Mouse (Mus musculus) ZHBTc4 (cell line): ENCODE data around the gene Agl.

ENCODE experiments used
- DNase-seq: peaks from one replicate; pipeline ENCODE4 v3.0.0-alpha.2; 2011; ENCODE audit warnings: low read depth, low spot score

The Agl gene

DNA sequence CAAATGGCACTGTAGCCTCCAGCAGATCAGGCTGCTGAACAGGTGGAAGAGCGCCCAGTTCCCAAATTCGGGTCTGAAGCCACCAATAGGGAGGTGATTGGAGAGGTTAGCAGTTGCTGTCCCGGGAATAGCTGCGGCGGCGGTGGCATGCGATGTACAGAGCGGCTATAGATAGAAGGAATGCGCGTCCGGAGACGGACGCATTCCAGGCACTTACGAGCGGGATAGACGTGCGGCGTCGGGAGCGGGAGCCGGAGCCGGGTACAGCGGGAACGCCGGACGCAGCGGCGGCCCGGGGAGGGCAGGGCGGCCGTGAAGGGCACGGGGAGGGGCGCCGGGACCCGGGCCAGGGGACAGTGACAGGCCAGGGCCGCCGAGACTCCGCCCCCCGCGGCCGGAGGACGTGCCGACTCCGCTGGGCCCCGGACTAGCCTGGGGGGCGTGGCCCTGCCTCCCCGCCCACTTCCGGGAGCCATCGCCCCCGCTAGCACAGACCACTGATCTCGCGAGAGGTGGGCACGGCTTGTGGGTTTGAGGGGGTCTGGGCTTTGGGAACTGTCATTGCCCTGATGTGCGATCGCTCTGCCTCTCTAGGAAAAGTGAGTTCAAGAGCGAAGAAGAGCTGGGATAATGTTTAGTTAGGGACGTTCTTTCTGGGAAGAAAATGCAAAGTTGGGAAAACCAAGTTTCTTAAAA is at the start of gene Agl:
Agl (minus strand) TSS at position 356 of the 696 bp plus-strand sequence.
- DNase-seq: peak; percentile 98

- no peak for DNase-seq
These were observed 49.6 kb upstream of the Agl start for GRCm38 (mm10) chr3:116857611-116858010.

- DNase-seq: no peak
These were observed 44.5 kb upstream of the Agl start for GRCm38 (mm10) chr3:116852421-116852820.

- DNase-seq: no peak
These were observed 42.4 kb upstream of the Agl start for GRCm38 (mm10) chr3:116850376-116850775.

DNA sequence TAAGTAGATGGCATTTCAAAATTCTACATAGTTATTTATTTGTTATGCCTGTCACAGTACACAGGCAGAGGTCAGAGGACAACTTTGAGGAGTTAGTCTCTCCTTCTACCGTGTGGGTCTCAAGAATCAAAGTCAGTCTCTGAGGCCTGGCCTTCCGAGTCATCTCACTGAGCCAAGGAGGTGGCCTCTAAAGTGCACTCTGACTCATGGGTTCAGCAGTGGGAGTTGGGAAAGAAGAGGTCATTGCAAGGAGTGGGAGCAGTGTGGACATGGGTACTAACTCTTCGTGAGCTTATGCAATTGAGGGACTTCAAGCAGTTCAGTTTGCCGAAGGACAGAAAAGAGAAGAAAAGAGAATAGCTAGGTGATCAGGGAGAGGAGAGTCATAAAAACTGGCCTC is 41.0 kb upstream of the Agl start:
- DNase-seq: no peak

DNA sequence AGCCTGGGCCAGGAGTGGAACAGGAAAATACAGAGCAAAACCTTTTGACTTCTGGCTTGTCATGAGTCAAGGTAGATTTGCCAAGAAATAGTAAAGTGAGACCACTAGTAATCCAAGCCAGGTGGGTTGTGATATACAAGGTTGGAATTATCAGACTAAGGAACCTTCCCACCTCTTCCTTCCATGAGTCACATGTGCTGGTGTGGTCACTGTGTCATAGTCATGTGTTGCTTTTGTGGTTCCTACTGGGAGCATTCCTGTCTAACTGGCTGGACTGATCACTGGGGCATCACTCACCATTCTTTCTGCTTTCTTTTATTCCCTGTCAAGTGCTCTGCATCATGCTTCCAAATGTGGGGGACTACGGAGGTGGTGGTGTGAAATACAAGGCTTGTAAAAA is 40.1 kb upstream of the Agl start:
- no peak for DNase-seq

GRCm38 (mm10) chr3:116846084-116846483 is 38.1 kb upstream of the Agl start:
- no peak for DNase-seq

- DNase-seq: no peak
These were observed 37.1 kb upstream of the Agl start for GRCm38 (mm10) chr3:116844880-116845579.

GRCm38 (mm10) chr3:116841311-116841710 is 33.3 kb upstream of the Agl start:
- DNase-seq: peak; percentile 58

GRCm38 (mm10) chr3:116836681-116837475 is 28.9 kb upstream of the Agl start:
- peak; percentile 24 for DNase-seq

DNA sequence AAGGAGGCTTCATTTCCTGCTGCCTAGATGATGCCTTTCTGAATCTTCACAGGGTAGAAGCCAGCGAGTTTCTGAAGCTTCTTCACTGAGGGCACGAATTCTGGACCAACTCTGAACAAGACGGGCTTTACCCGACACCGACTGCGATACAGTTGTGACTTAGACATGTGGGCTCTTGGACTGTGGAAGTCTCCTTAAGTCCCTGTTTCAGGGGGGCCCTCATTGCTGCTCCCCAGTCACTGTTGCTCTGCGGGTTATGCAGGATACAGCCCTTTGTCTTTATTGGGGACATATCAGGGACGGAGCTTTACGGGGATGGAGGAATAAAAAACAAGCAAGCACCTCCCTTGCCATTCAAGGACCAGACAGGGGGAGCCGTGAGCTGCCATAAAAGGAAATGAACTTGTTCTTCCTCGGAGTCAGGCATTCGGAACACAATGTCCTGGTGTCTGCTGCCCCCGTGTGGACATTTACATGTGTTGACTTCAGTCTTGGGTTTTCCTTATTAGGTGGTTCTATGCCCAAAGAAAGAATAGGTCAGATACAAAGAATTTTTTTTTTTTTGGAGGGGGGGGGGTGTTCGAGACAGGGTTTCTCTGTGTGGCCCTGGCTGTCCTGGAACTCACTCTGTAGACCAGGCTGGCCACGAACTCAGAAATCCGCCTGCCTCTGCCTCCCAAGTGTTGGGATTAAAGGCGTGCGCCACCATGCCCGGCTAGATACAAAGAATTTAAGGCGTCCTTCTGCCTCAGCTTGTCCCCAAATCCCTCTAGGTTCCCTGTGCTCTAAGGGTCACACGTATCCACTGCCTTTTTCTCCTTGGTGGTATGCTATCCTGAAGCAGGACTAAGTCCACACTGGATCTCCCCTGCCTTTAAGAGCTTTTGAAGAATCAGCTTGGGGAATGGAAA is 28.1 kb upstream of the Agl start:
- DNase-seq: peak; percentile 95

- DNase-seq: no peak
These were observed 27.4 kb upstream of the Agl start for GRCm38 (mm10) chr3:116835350-116835749.

DNA sequence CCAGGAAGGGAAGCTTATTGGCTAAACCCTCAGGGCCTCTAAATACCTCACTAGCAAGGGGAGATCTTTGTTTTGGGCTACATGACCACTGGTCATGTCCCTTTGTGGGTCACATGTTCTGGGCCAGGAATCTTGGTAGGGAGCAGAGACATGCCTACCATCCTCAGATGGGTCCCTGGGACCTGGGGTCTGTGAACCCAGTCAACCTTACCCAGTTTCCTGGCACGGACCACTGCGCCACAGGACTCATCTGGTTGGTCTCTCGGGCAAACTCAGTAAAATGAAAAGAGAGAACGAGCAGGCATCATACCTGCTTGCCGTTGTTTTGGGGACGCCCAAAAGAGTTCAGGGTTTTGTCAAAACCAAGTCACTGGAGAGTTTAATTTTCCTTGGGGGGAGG is 26.3 kb upstream of the Agl start:
- DNase-seq: no peak

GRCm38 (mm10) chr3:116833491-116833890 is 25.5 kb upstream of the Agl start:
- no peak for DNase-seq

GRCm38 (mm10) chr3:116832526-116833310 is 24.8 kb upstream of the Agl start:
- no peak for DNase-seq

DNA sequence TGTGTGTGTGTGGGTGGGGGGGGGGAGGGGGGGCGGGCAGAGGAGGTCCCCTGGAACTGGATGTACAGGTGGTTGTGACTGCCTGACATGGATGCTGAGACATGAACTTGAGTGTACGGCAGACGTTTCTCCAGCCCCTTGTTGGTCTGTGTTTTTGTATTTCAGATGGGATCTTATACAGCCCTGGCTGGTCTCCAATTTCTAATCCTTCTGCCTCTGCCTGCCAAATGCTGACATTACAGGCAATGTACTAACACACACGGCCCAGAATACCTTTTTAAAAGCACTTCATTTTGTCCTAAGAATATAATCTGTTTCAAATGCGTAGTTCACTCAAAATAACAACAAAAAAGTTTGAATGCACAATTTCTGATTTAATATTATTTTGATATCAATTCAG is 23.4 kb upstream of the Agl start:
- DNase-seq: no peak

DNA sequence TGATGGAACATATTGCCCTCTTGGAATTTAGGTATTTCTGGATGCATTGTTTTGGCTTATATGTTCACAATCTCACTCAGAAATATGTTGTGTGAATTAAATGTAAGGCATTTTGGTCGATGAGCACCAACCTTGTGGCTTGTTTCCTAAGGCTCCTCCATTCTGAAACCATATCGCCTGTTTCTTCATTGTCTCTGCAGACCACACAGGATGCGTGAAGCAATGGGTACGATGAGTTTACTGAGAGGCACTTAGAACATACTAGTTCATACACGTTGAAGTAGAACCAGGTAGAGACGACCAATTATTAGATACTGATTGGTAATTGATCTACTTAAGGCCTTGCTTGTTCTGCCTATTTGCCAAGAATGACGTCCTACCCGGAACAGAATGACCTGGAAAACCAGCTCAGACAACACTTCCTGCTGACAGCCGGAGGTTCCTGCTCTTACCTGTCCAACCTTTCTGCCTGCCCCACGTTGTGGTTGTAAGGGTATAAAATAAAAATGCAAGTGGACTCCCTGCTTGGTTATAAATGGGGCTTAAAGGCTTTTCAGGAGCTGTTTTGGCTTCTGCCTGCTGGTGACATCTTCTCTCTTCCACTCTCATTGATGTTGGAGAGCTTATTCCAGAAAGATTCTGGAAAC is 21.4 kb upstream of the Agl start:
- DNase-seq: no peak

- DNase-seq: no peak
These were observed 18.7 kb upstream of the Agl start for GRCm38 (mm10) chr3:116826471-116827215.

DNA sequence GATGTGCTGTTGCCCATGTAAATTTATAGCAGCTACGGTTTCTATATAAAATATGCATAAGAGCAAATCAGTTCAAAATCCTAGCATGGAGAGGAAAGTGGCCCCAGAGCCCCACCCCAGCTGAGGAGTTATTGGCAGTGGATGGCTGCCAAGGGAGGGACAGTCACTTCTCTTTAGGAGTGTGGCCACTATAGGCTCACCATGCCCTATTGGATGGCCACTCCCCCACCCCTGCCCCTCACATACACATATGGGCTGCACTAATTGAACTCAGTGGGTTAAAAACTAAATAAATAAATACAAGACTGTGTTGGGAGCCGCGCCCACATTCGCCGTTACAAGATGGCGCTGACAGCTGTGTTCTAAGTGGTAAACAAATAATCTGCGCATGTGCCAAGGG is 9.3 kb upstream of the Agl start:
- DNase-seq: no peak
